Mouse (Mus musculus) thymus, adult 2 months (tissue): ENCODE results near the gene Slc29a3.

ENCODE experiments used
- CTCF ChIP-seq: fragments of 200-500 bp; IDR thresholded peaks from 2 replicates; pipeline ENCODE4 v1.5.1; 2012; ENCODE audit warnings: mild to moderate bottlenecking, control low read depth, low read length, moderate library complexity, borderline replicate concordance; ENCODE audit not compliant: control insufficient read depth, poor library complexity, insufficient read depth; ENCODE audit errors: extremely low read depth
- POLR2A ChIP-seq: fragments of 200-500 bp; IDR thresholded peaks from 2 replicates; pipeline ENCODE4 v1.6.1; 2012; ENCODE audit warnings: mild to moderate bottlenecking, low read length, control low read depth, moderate library complexity; ENCODE audit not compliant: control insufficient read depth, poor library complexity, insufficient read depth; ENCODE audit errors: extremely low read depth

GRCm38 (mm10) chr10:60724496-60724895 is 28.1 kb downstream of the Slc29a3 start:
- TF ChIP-seq CTCF (no peak), POLR2A (no peak)
